ENCODE assay signal across 8 mouse cellular contexts in the genomic region with DNA sequence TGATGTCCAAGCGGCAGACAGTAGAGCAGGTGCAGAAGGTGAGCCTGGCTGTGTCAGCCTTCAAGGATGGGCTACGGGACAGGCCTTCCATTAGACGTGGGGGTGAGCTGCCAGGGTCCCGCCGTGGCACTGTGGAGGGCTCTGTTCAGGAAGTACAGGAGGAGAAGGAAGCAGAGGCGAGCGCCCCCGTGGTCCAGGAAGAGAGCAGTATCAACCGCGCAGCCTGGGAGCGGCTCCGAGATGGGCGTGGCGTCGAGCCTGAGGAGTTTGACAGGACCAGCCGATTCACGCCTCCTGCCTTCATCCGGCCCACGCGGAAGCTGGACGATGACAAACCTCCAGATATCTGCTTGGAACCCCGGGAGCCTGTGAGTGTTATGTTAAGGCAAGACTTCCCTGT. TPM values are rescaled to one million over a fixed set of nuclear protein-coding genes. Genes with fewer than 3 reads are reported as not detected.
DNase-seq lines count a peak whose midpoint lies in the region; ATAC-seq and TF ChIP-seq lines count a peak whose summit lies in the region.

No protein-coding gene starts in this region.

- no peak overlapping the region for H3K4me3 ChIP-seq in forebrain, embryonic 14.5 days (ENCODE audit: low read depth, low read length)
- no peak overlapping the region for H3K4me3 ChIP-seq in lung, postnatal 0 days (ENCODE audit: low read depth, low read length)

- no peak overlapping the region; the same call in 1 of the 2 replicates for H3K9ac ChIP-seq in forebrain, embryonic 14.5 days (ENCODE audit: low read length)
- no peak overlapping the region for H3K9ac ChIP-seq in lung, postnatal 0 days (replicated peaks; ENCODE audit: low read depth)

- no peaks in the 10 kb centered on the region for H3K36me3 ChIP-seq in forebrain, embryonic 14.5 days (ENCODE audit: control insufficient read depth, insufficient read depth, low read length)
- no peaks in the 10 kb centered on the region for H3K36me3 ChIP-seq in lung, postnatal 0 days (ENCODE audit: insufficient read depth, low read length)

- DNase-seq in right cerebral cortex, adult 2 months (ENCODE audit: low spot score in 2 of 2), result peak; percentile 68 to 78
- no peak for DNase-seq in right cerebral cortex, postnatal 36 days (ENCODE audit: low spot score in 2 of 2)
- DNase-seq in forebrain, embryonic 14.5 days (ENCODE audit: low spot score), result peak; percentile 61
- DNase-seq in heart, postnatal 14 days, result peak; percentile 71 to 80
- DNase-seq in kidney, postnatal 14 days, result peak; percentile 73
- peak; percentile 61 for DNase-seq in lung, postnatal 0 days (ENCODE audit: low spot score)
- DNase-seq in ovary, postnatal 36 days (ENCODE audit: low spot score), result peak; percentile 57
- DNase-seq in layer of hippocampus, postnatal 36 days, result no peak

- no peak for TF ChIP-seq EP300 in lung, postnatal 0 days (IDR thresholded peaks at IDR 0.05)

- H3K9me3 ChIP-seq in forebrain, embryonic 14.5 days (replicated peaks; ENCODE audit: control insufficient read depth, low read length), result no peaks in the 10 kb centered on the region
- no peaks in the 10 kb centered on the region for H3K9me3 ChIP-seq in lung, postnatal 0 days (ENCODE audit: low read length)

- intact Hi-C loops in heart, postnatal 14 days (cut with DNase I), result no loop called here

- no peaks in the 10 kb centered on the region for H3K27me3 ChIP-seq in forebrain, embryonic 14.5 days (replicated peaks; ENCODE audit: control insufficient read depth, insufficient read depth, low read length)
- no peaks in the 10 kb centered on the region for H3K27me3 ChIP-seq in lung, postnatal 0 days (replicated peaks; ENCODE audit: insufficient read depth, low read length)

- H3K4me2 ChIP-seq in forebrain, embryonic 14.5 days (ENCODE audit: low read length), result peak overlapping the region; percentile 40
- peak overlapping the region; percentile 17; the same call in 1 of the 2 replicates for H3K4me2 ChIP-seq in lung, postnatal 0 days (replicated peaks; ENCODE audit: low read depth, low read length)

- peak; percentile 73; the same call in 1 of the 2 replicates for ATAC-seq in forebrain, embryonic 14.5 days
- peak; percentile 62 for ATAC-seq in lung, postnatal 0 days

- peaks cover 4% of the 10 kb centered on the region; the same call in 1 of the 2 replicates for H3K4me1 ChIP-seq in forebrain, embryonic 14.5 days (ENCODE audit: control insufficient read depth, insufficient read depth, low read length)
- no peaks in the 10 kb centered on the region for H3K4me1 ChIP-seq in lung, postnatal 0 days (ENCODE audit: insufficient read depth, low read depth, low read length)

- H3K27ac ChIP-seq in forebrain, embryonic 14.5 days (ENCODE audit: low read depth, low read length), result no peak overlapping the region
- no peak overlapping the region for H3K27ac ChIP-seq in lung, postnatal 0 days (ENCODE audit: low read length)

- 11% methylated on average over 22 of the region's 22 CpGs for WGBS in forebrain, embryonic 14.5 days
- 5% methylated on average over 22 of the region's 22 CpGs for WGBS in lung, postnatal 0 days

- peak; percentile 49 for TF ChIP-seq CTCF in lung, postnatal 0 days (IDR thresholded peaks at IDR 0.05)

RNA-seq across cellular contexts. Expression of a gene that starts 16.0 kb away (rescaled TPM):
- polyA plus RNA-seq in forebrain, embryonic 14.5 days (2014; fragmentation: Nextera tagmentation; extraction: Ambion mirVana), result 52.1 and 61.1 TPM in 2 replicates
- total RNA-seq in heart, postnatal 14 days (2021), result 10 to 100 TPM; 68.7 to 78.0 TPM
- 5.7 and 6.2 TPM in 2 replicates for polyA plus RNA-seq in lung, postnatal 0 days (2015; fragmentation: Nextera tagmentation; extraction: Ambion mirVana)
- 100 to 1,000 TPM; 203 to 221 TPM for total RNA-seq in layer of hippocampus, postnatal 36 days (2021)

RNA-seq across cellular contexts. Expression of a gene that starts 17.2 kb away (rescaled TPM):
- polyA plus RNA-seq in forebrain, embryonic 14.5 days (2014; fragmentation: Nextera tagmentation; extraction: Ambion mirVana), result 11.8 and 17.2 TPM in 2 replicates
- total RNA-seq in heart, postnatal 14 days (2021), result 1 to 10 TPM; 6.0 to 8.4 TPM
- polyA plus RNA-seq in lung, postnatal 0 days (2015; fragmentation: Nextera tagmentation; extraction: Ambion mirVana), result 0.29 and 0.31 TPM in 2 replicates
- total RNA-seq in layer of hippocampus, postnatal 36 days (2021), result 100 to 1,000 TPM; 148 to 149 TPM

RNA-seq across cellular contexts. Expression of a gene that starts 35.8 kb away (rescaled TPM):
- 0.47 and 0.53 TPM in 2 replicates for polyA plus RNA-seq in forebrain, embryonic 14.5 days (2014; fragmentation: Nextera tagmentation; extraction: Ambion mirVana)
- total RNA-seq in heart, postnatal 14 days (2021), result not detected
- polyA plus RNA-seq in lung, postnatal 0 days (2015; fragmentation: Nextera tagmentation; extraction: Ambion mirVana), result 0.30 TPM in 1 of 2 replicates, not detected in the other
- total RNA-seq in layer of hippocampus, postnatal 36 days (2021), result not detected

RNA-seq across cellular contexts. Expression of a gene that starts 59.6 kb away (rescaled TPM):
- 0.64 and 0.98 TPM in 2 replicates for polyA plus RNA-seq in forebrain, embryonic 14.5 days (2014; fragmentation: Nextera tagmentation; extraction: Ambion mirVana)
- total RNA-seq in heart, postnatal 14 days (2021), result 1 to 10 TPM; 4.0 to 4.1 TPM
- not detected in 2 replicates for polyA plus RNA-seq in lung, postnatal 0 days (2015; fragmentation: Nextera tagmentation; extraction: Ambion mirVana)
- total RNA-seq in layer of hippocampus, postnatal 36 days (2021), result under 1 TPM; 0.27 to 0.30 TPM

Comparison
In these comparisons a context has a peak if more than half of its experiments do, and no peak if none do; other contexts are left out.
1. DNase-seq: peak in right cerebral cortex, adult 2 months (2 of 2), forebrain, embryonic 14.5 days (single experiment), heart, postnatal 14 days (2 of 2), kidney, postnatal 14 days (single experiment), lung, postnatal 0 days (single experiment) and ovary, postnatal 36 days (single experiment); none in right cerebral cortex, postnatal 36 days (0 of 2) and layer of hippocampus, postnatal 36 days (0 of 2).
2. RNA of a gene that starts 17.2 kb away (total RNA-seq): 148 to 149 TPM in layer of hippocampus, postnatal 36 days; 6.0 to 8.4 TPM in heart, postnatal 14 days; every median in the first group is over 10 times any median in the second.